In genomic region chr5:140940923-140941491, GRCm38 (mm10) we compare ENCODE assay signal across 9 mouse cellular contexts. TPM values are rescaled to one million over a fixed set of nuclear protein-coding genes. Genes with fewer than 3 reads are reported as not detected.
DNase-seq lines count a peak whose midpoint lies in the region; ATAC-seq and TF ChIP-seq lines count a peak whose summit lies in the region.
"Had no signal": no experiment of that assay in that cellular context is flagged by ENCODE, and none has a peak within 500 bp of the region (broad histone marks: within the 10 kb centered on the region; RNA-seq: fewer than 3 reads in every experiment).

No protein-coding gene starts in this region.

- ATAC-seq in neural tube, embryonic 13.5 days (ENCODE audit: low read depth): peak; percentile 81
- ATAC-seq in limb, embryonic 12.5 days (ENCODE audit: insufficient number of reproducible peaks, insufficient read depth, low FRiP score, low TSS enrichment, low read depth): no peak

- no peaks in the 10 kb centered on the region for H3K36me3 ChIP-seq in neural tube, embryonic 13.5 days
- H3K36me3 ChIP-seq in limb, embryonic 12.5 days: no peaks in the 10 kb centered on the region

- no peaks in the 10 kb centered on the region for H3K9me3 ChIP-seq in neural tube, embryonic 13.5 days
- no peaks in the 10 kb centered on the region for H3K9me3 ChIP-seq in limb, embryonic 12.5 days

- peaks cover 17% of the 10 kb centered on the region for H3K4me1 ChIP-seq in neural tube, embryonic 13.5 days (replicated peaks)
- H3K4me1 ChIP-seq in limb, embryonic 12.5 days (replicated peaks): peaks cover 15% of the 10 kb centered on the region

- no peak overlapping the region for H3K4me3 ChIP-seq in neural tube, embryonic 13.5 days
- H3K4me3 ChIP-seq in limb, embryonic 12.5 days (replicated peaks): no peak overlapping the region
- H3K4me3 ChIP-seq in gastrocnemius, adult 2 months: no peak overlapping the region

- H3K27ac ChIP-seq in neural tube, embryonic 13.5 days (replicated peaks): peak overlapping the region; percentile 76
- H3K27ac ChIP-seq in limb, embryonic 12.5 days: no peak overlapping the region
- H3K27ac ChIP-seq in gastrocnemius, adult 2 months: no peak overlapping the region

- intact Hi-C loops in gastrocnemius, adult 2 months (cut with DNase I): no loop called here

- H3K4me2 ChIP-seq in neural tube, embryonic 13.5 days: no peak overlapping the region
- H3K4me2 ChIP-seq in limb, embryonic 12.5 days: 0 out of 2 replicates have a peak overlapping the region, but pooled peaks have one; percentile 13

- WGBS in neural tube, embryonic 13.5 days: 42% methylated on average over 14 of the region's 14 CpGs
- 47% methylated on average over 14 of the region's 14 CpGs for WGBS in limb, embryonic 12.5 days

- no peaks in the 10 kb centered on the region for H3K27me3 ChIP-seq in neural tube, embryonic 13.5 days
- H3K27me3 ChIP-seq in limb, embryonic 12.5 days: no peaks in the 10 kb centered on the region

- TF ChIP-seq CTCF in gastrocnemius, adult 2 months (IDR thresholded peaks at IDR 0.05): no peak

- no peak for DNase-seq in neural tube, embryonic 10.5 days (ENCODE audit: extremely low spot score, low spot score)
- peak; percentile 59 to 65 for DNase-seq in layer of hippocampus, adult 18-20 months (ENCODE audit: low spot score in 2 of 2)
- DNase-seq in telencephalon, adult 2 months (ENCODE audit: low read depth, low spot score): peak; percentile 68
- no peak for DNase-seq in ovary, postnatal 36 days (ENCODE audit: low spot score)
- DNase-seq in gastrocnemius, adult 2 months: no peak
- no peak for DNase-seq in cerebellum, postnatal 4 days (ENCODE audit: low spot score in 2 of 2)
- DNase-seq: thymus, postnatal 4 days had no signal

- H3K9ac ChIP-seq in neural tube, embryonic 13.5 days: no peak overlapping the region
- H3K9ac ChIP-seq in limb, embryonic 12.5 days (replicated peaks): no peak overlapping the region

RNA-seq across cellular contexts. Expression of gene Card11, which starts 59.4 kb away (rescaled TPM):
- polyA plus RNA-seq in neural tube, embryonic 13.5 days (2015; fragmentation: Nextera tagmentation; extraction: Ambion mirVana): 0.25 and 0.66 TPM in 2 replicates
- under 1 TPM; 0.13 to 0.17 TPM for total RNA-seq in layer of hippocampus, adult 18-20 months (2021)
- polyA plus RNA-seq in limb, embryonic 12.5 days (2016; fragmentation: Nextera tagmentation; extraction: Ambion mirVana): 1.8 and 2.6 TPM in 2 replicates
- under 1 TPM; 0.17 to 0.23 TPM for total RNA-seq in gastrocnemius, adult 2 months (2021)

Comparison
In these comparisons a context has a peak if more than half of its experiments do, and no peak if none do; other contexts are left out.
1. DNase-seq: peak in layer of hippocampus, adult 18-20 months (2 of 2) and telencephalon, adult 2 months (single experiment); none in neural tube, embryonic 10.5 days (single experiment), ovary, postnatal 36 days (single experiment), gastrocnemius, adult 2 months (single experiment) and cerebellum, postnatal 4 days (0 of 2).